Mouse (Mus musculus) spleen, adult 2 months (tissue): ENCODE results near the gene Nsmce1.

ENCODE experiments used
- CTCF ChIP-seq: fragments of 200-500 bp; IDR thresholded peaks from 2 replicates; pipeline ENCODE4 v1.5.1; 2011; ENCODE audit warnings: mild to moderate bottlenecking, inconsistent platforms; ENCODE audit not compliant: insufficient read depth, insufficient read length, insufficient replicate concordance; ENCODE audit errors: extremely low read depth
- POLR2A ChIP-seq: fragments of 200-500 bp; IDR thresholded peaks from 2 replicates; pipeline ENCODE4 v1.6.1; 2011; ENCODE audit warnings: low read depth, low read length, inconsistent platforms

- TF ChIP-seq CTCF (no peak), POLR2A (no peak)
Observed at GRCm38 (mm10) chr7:125484791-125485190, 6.6 kb downstream of the Nsmce1 start.
